Mouse (Mus musculus) lung, embryonic 14.5 days (tissue): Measurements from ENCODE around the gene Vamp4. TPM values are rescaled to one million over a fixed set of nuclear protein-coding genes. Genes with fewer than 3 reads are reported as not detected.

Experiments used
- ATAC-seq: fragments of 200-750 bp; cut with Nextera tagmentation; 2 replicates; pipeline ENCODE4 v1.8.0; 2017; ENCODE audit warnings: mild to moderate bottlenecking, moderate TSS enrichment, moderate library complexity; ENCODE audit not compliant: insufficient read depth
- DNase-seq: peaks from one replicate; pipeline ENCODE4 v3.0.0-alpha.2; 2015
- H3K27ac ChIP-seq: fragments of 300-500 bp; sonication (generic); 2 replicates; pipeline ENCODE4 v1.5.1; 2014; ENCODE audit warnings: low read depth, mild to moderate bottlenecking, moderate library complexity
- H3K27me3 ChIP-seq: fragments of 300-500 bp; sonication (generic); 2 replicates; pipeline ENCODE4 v1.6.1; 2014; ENCODE audit warnings: low read length, control low read depth; ENCODE audit not compliant: insufficient read depth
- H3K36me3 ChIP-seq: fragments of 300-500 bp; sonication (generic); 2 replicates; pipeline ENCODE4 v1.6.1; 2014; ENCODE audit warnings: control low read depth; ENCODE audit not compliant: insufficient read depth
- H3K4me1 ChIP-seq: fragments of 300-500 bp; sonication (generic); 2 replicates; pipeline ENCODE4 v1.6.1; 2014; ENCODE audit warnings: antibody characterized with exemption, control low read depth; ENCODE audit not compliant: insufficient read depth
- H3K4me2 ChIP-seq: fragments of 300-500 bp; sonication (generic); 2 replicates; pipeline ENCODE4 v1.6.1; 2014; ENCODE audit warnings: mild to moderate bottlenecking
- H3K4me3 ChIP-seq: fragments of 300-500 bp; sonication (generic); 2 replicates; pipeline ENCODE4 v1.5.1; 2014; ENCODE audit warnings: low read depth, low read length
- H3K9ac ChIP-seq: fragments of 300-500 bp; sonication (generic); 2 replicates; pipeline ENCODE4 v1.6.1; 2014
- H3K9me3 ChIP-seq: fragments of 300-500 bp; sonication (generic); 2 replicates; pipeline ENCODE4 v1.6.1; 2016; ENCODE audit warnings: low read depth, low read length, control low read depth
- CTCF ChIP-seq: IDR thresholded peaks from 2 replicates; pipeline ENCODE4 v1.5.1; 2016; ENCODE audit warnings: antibody characterized with exemption, low read depth
- WGBS: fragments of 180-500 bp; shearing (Covaris S2); extraction: QIAGEN DNeasy Blood & Tissue Kit; methylation state at CpG from one replicate; pipeline ENCODE4 v1.1.7; 2014; 5-methylcytosine and 5-hydroxymethylcytosine counted together
- polyA plus RNA-seq: library from polyadenylated mRNA; unstranded; fragments of >200 nt; fragmentation: Nextera tagmentation; extraction: Ambion mirVana; gene quantifications from 2 replicates; pipeline ENCODE4 v1.2.1, GENCODE M21; 2014

Vamp4 gene
- polyA plus RNA-seq: 48.3 and 48.4 TPM in 2 replicates

- Histone ChIP-seq H3K4me2 (peak within 1 kb of the TSS; percentile 69), H3K27ac (peak within 1 kb of the TSS; percentile 88), H3K4me3 (peak within 1 kb of the TSS; percentile 82), H3K27me3 (no peaks in the 10 kb centered on the region), H3K9ac (peak within 1 kb of the TSS; percentile 82), H3K9me3 (no peaks in the 10 kb centered on the region), H3K36me3 (peaks cover 8% of the 10 kb centered on the region), H3K4me1 (0 out of 2 replicates have a peak, but pooled peaks cover 4% of the 10 kb centered on the region)
- under 1% methylated on average over 40 of the region's 43 CpGs for WGBS
- peak; percentile 64 for TF ChIP-seq CTCF
- peak; percentile 97 for DNase-seq
- peak; percentile 98 for ATAC-seq
Observed at GRCm38 (mm10) chr1:162570260-162570748, at the start of gene Vamp4. Gene Vamp4 (plus strand): TSS chr1:162570515.

GRCm38 (mm10) chr1:162529651-162530050 is 40.7 kb upstream of the Vamp4 start:
- no peaks in the 10 kb centered on the region for H3K4me1 ChIP-seq
- no peaks in the 10 kb centered on the region for H3K9me3 ChIP-seq
- H3K27me3 ChIP-seq: no peaks in the 10 kb centered on the region
- DNase-seq (peak; percentile 28), ATAC-seq (no peak; the same call in 1 of the 2 replicates)
- no peak overlapping the region for H3K27ac ChIP-seq
- no peak overlapping the region for H3K4me3 ChIP-seq
- no peak overlapping the region for H3K9ac ChIP-seq
- no peak for TF ChIP-seq CTCF
- peaks cover 26% of the 10 kb centered on the region for H3K36me3 ChIP-seq
- no peak overlapping the region for H3K4me2 ChIP-seq
- WGBS: 59% methylated on average over 2 of the region's 2 CpGs

GRCm38 (mm10) chr1:162530666-162531065 is 39.6 kb upstream of the Vamp4 start:
- no peaks in the 10 kb centered on the region for H3K9me3 ChIP-seq
- ATAC-seq (no peak), DNase-seq (no peak)
- no peaks in the 10 kb centered on the region for H3K27me3 ChIP-seq
- H3K4me3 ChIP-seq: no peak overlapping the region
- H3K4me1 ChIP-seq: no peaks in the 10 kb centered on the region
- TF ChIP-seq CTCF: no peak
- H3K27ac ChIP-seq: no peak overlapping the region
- no peak overlapping the region for H3K9ac ChIP-seq
- no peak overlapping the region for H3K4me2 ChIP-seq
- peaks cover 36% of the 10 kb centered on the region for H3K36me3 ChIP-seq
- 87% methylated on average over 1 of the region's 1 CpGs for WGBS

GRCm38 (mm10) chr1:162531584-162531983 is 38.7 kb upstream of the Vamp4 start:
- H3K9ac ChIP-seq: no peak overlapping the region
- 65% methylated on average over 4 of the region's 4 CpGs for WGBS
- ATAC-seq: no peak
- H3K4me3 ChIP-seq: no peak overlapping the region
- no peak overlapping the region for H3K27ac ChIP-seq
- DNase-seq: no peak
- TF ChIP-seq CTCF: peak; percentile 63
- no peak overlapping the region for H3K4me2 ChIP-seq
- no peaks in the 10 kb centered on the region for H3K27me3 ChIP-seq
- H3K36me3 ChIP-seq: peaks cover 45% of the 10 kb centered on the region
- H3K4me1 ChIP-seq: no peaks in the 10 kb centered on the region
- H3K9me3 ChIP-seq: no peaks in the 10 kb centered on the region

- H3K27ac ChIP-seq: no peak overlapping the region
- no peak for ATAC-seq
- H3K4me2 ChIP-seq: no peak overlapping the region
- DNase-seq: no peak
- TF ChIP-seq CTCF: no peak
- 67% methylated on average over 4 of the region's 4 CpGs for WGBS
- no peaks in the 10 kb centered on the region for H3K27me3 ChIP-seq
- no peak overlapping the region for H3K4me3 ChIP-seq
- no peaks in the 10 kb centered on the region for H3K4me1 ChIP-seq
- H3K9ac ChIP-seq: no peak overlapping the region
- peaks cover 52% of the 10 kb centered on the region for H3K36me3 ChIP-seq
- H3K9me3 ChIP-seq: no peaks in the 10 kb centered on the region
Observed at GRCm38 (mm10) chr1:162532330-162532729, 38.0 kb upstream of the Vamp4 start.

GRCm38 (mm10) chr1:162533766-162534560 is 36.4 kb upstream of the Vamp4 start:
- ATAC-seq: no peak
- peaks cover 59% of the 10 kb centered on the region for H3K36me3 ChIP-seq
- H3K9me3 ChIP-seq: no peaks in the 10 kb centered on the region
- no peaks in the 10 kb centered on the region for H3K4me1 ChIP-seq
- no peak overlapping the region for H3K4me3 ChIP-seq
- TF ChIP-seq CTCF: no peak
- 88% methylated on average over 14 of the region's 14 CpGs for WGBS
- no peak overlapping the region for H3K4me2 ChIP-seq
- no peak overlapping the region for H3K9ac ChIP-seq
- no peaks in the 10 kb centered on the region for H3K27me3 ChIP-seq
- no peak overlapping the region for H3K27ac ChIP-seq
- no peak for DNase-seq

- peaks cover 79% of the 10 kb centered on the region for H3K36me3 ChIP-seq
- DNase-seq (no peak), ATAC-seq (no peak)
- no peaks in the 10 kb centered on the region for H3K27me3 ChIP-seq
- H3K4me2 ChIP-seq: no peak overlapping the region
- WGBS: 83% methylated on average over 1 of the region's 1 CpGs
- H3K4me3 ChIP-seq: no peak overlapping the region
- H3K27ac ChIP-seq: no peak overlapping the region
- H3K9me3 ChIP-seq: no peaks in the 10 kb centered on the region
- 0 out of 2 replicates have a peak, but pooled peaks cover 5% of the 10 kb centered on the region for H3K4me1 ChIP-seq
- TF ChIP-seq CTCF: no peak
- no peak overlapping the region for H3K9ac ChIP-seq
Observed at GRCm38 (mm10) chr1:162543231-162543630, 27.1 kb upstream of the Vamp4 start.
